Mouse (Mus musculus) frontal cortex, postnatal 25 days (tissue): ENCODE measurements around the gene Crb1.
"Not testable (repeated sequence)": the region's sequence is repeated elsewhere in the genome, so short reads cannot be mapped to it uniquely, and the experiment has no call there.

ENCODE experiments used
- DNase-seq, 2 experiments: peaks; one replicate each; pipeline ENCODE4 v3.0.0; 2022; ENCODE audit warnings: low spot score in 2 of 2

Gene Crb1

GRCm38 (mm10) chr1:139328811-139329210 is 48.1 kb downstream of the Crb1 start:
- DNase-seq: no peak

GRCm38 (mm10) chr1:139328286-139328685 is 48.6 kb downstream of the Crb1 start:
- no peak for DNase-seq

- no peak for DNase-seq
Measured at GRCm38 (mm10) chr1:139325378-139325777, 51.5 kb downstream of the Crb1 start.

GRCm38 (mm10) chr1:139319798-139320197 is 57.1 kb downstream of the Crb1 start:
- DNase-seq: no peak

GRCm38 (mm10) chr1:139314297-139314874 is 62.5 kb downstream of the Crb1 start:
- DNase-seq: no peak

GRCm38 (mm10) chr1:139308915-139309314 is 68.0 kb downstream of the Crb1 start:
- DNase-seq: no peak

- not testable (repeated sequence) for DNase-seq
Measured at GRCm38 (mm10) chr1:139302519-139302918, 74.4 kb downstream of the Crb1 start.

- DNase-seq: no peak
Measured at GRCm38 (mm10) chr1:139301830-139302229, 75.1 kb downstream of the Crb1 start.

GRCm38 (mm10) chr1:139292023-139292422 is 84.9 kb downstream of the Crb1 start:
- DNase-seq: no peak

- no peak for DNase-seq
Measured at GRCm38 (mm10) chr1:139291593-139291992, 85.3 kb downstream of the Crb1 start.

GRCm38 (mm10) chr1:139276619-139277320 is 100.1 kb downstream of the Crb1 start:
- no peak for DNase-seq

GRCm38 (mm10) chr1:139267844-139268243 is 109.1 kb downstream of the Crb1 start:
- DNase-seq: peak in 1 of 2 experiments; percentile 12

GRCm38 (mm10) chr1:139264245-139264644 is 112.7 kb downstream of the Crb1 start:
- DNase-seq: no peak

GRCm38 (mm10) chr1:139263158-139263557 is 113.7 kb downstream of the Crb1 start:
- DNase-seq: no peak

- DNase-seq: no peak
Measured at GRCm38 (mm10) chr1:139255581-139255980, 121.3 kb downstream of the Crb1 start.

GRCm38 (mm10) chr1:139252041-139252440 is 124.9 kb downstream of the Crb1 start:
- DNase-seq: no peak

- DNase-seq: no peak
Measured at GRCm38 (mm10) chr1:139249159-139249558, 127.7 kb downstream of the Crb1 start.

- DNase-seq: no peak
Measured at GRCm38 (mm10) chr1:139246723-139247380, 130.0 kb downstream of the Crb1 start.

GRCm38 (mm10) chr1:139236794-139237193 is 140.1 kb downstream of the Crb1 start:
- DNase-seq: no peak

GRCm38 (mm10) chr1:139234611-139235568 is 142.0 kb downstream of the Crb1 start:
- DNase-seq: no peak

GRCm38 (mm10) chr1:139232636-139233035 is 144.3 kb downstream of the Crb1 start:
- DNase-seq: no peak
